Mouse (Mus musculus): ENCODE measurements around the gene Kpna2.
"Not testable (repeated sequence)": the region's sequence is repeated elsewhere in the genome, so short reads cannot be mapped to it uniquely, and the experiment has no call there.

Kpna2 gene

DNA sequence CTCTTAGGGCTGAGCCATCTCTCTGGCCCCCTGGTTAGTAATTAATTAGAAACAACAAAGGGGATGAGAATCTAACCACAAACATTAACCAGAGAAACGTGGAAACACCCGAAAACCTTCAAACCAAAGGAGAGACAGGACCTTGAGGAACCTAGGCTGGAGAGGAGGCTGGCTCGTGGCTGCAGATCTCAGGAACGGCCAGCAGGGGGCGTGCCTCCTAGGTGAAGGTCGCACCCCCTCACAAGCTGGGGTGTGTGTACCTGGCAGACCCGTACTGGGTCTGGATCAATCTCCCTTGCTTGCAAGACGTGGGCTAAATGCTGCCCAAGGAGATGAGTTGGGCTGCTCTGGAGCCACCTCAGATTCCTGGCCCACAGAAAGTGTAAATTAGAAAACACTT lies 19.3 kb upstream of the Kpna2 start:
- DNase-seq (ENCODE audit: low spot score in 2 of 2), result no peak

GRCm38 (mm10) chr11:107017339-107017886 lies 18.1 kb upstream of the Kpna2 start:
- no peak for DNase-seq (ENCODE audit: low spot score in 2 of 2)

DNA sequence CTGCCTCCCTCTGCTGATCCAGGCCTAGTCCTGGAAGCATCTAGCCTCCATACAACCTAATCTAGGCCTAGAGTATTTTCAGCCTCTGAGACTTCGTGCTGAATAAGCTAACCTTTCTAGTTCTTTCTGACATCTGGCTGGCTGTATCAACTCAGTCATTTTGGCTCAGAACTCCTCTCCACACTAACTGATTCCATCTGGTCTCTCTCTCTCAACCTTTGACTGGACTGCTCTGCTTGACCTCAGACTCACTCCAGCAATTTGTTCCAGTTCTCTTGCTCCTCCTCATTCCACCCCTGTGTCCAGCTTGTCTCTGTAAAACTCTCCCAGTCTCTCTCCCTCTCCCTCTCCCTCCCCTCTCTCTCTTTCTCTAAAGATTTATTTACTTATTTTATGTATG lies 17.6 kb upstream of the Kpna2 start:
- no peak for DNase-seq (ENCODE audit: low spot score in 2 of 2)

GRCm38 (mm10) chr11:107015535-107016187 lies 16.3 kb upstream of the Kpna2 start:
- not testable (repeated sequence) for DNase-seq (ENCODE audit: low spot score in 2 of 2)

DNA sequence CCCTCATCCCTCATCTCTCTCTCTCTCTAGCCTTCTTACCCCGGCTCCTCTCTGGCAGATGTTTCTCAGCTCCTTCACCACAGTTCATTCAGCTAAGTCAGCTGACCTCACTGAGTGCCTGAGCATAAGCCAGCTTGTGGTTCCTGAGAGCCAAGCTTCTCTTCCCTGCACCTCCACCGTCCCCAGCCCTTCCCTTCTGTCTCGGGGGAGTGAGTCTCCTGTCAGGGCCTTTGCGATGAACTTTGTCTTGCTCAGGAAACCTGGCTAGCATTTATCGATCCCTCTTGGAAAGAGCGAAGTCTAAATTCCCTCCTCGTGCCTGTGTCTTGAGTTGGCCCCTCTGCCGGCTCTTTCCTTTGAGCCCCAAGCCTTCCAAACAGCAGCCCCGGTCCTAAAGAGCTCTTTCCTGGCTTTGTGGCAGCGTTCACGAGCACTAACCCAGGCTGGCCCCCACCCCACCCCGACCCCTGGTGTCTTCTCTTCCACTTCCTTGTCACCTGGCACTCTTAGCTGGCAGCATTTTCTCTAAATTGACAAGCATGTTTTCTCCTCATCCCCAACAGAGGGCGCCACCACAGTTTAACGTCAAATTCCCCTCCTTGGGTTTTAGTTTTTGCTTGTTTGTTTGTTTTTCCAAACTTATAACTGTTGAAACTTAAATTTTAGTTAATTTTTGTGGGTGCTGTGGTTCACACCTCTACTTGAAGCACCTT lies 15.4 kb upstream of the Kpna2 start:
- no peak for DNase-seq (ENCODE audit: low spot score in 2 of 2)

GRCm38 (mm10) chr11:107014020-107014585 lies 14.8 kb upstream of the Kpna2 start:
- DNase-seq (ENCODE audit: low spot score in 2 of 2), result no peak

GRCm38 (mm10) chr11:107012324-107013017 lies 13.1 kb upstream of the Kpna2 start:
- DNase-seq (ENCODE audit: low spot score in 2 of 2), result peak; percentile 97 to 98

DNA sequence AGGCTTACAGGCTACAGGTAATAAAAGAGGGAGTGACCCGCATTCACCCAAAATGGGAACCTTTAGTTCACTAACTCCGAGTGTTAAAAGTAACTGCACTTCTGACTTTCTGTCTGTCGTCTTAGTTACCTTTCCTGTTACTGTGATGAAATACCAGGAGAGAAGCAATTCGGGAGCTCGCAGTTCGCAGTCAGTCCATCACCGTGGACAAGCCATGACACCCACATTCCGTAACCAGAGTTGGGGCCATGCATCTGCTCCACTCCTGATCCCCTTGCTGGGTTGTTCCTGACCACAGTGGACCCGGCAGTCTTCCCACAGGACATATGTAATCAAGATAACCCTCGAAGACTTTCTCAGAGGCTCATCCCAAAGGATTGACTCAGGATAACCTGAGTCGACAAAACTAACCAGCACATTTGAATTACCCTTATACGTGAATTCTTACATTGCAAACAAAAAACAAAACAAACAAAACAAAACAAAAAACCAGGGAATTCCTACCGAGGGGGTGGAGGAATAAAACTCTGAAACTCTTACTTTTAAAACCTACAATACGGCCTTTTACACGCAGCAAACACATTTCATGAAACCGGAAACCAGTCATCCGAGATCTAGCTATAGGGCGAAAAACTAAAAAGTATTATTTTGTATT lies 12.5 kb upstream of the Kpna2 start:
- DNase-seq (ENCODE audit: low spot score in 2 of 2), result no peak

DNA sequence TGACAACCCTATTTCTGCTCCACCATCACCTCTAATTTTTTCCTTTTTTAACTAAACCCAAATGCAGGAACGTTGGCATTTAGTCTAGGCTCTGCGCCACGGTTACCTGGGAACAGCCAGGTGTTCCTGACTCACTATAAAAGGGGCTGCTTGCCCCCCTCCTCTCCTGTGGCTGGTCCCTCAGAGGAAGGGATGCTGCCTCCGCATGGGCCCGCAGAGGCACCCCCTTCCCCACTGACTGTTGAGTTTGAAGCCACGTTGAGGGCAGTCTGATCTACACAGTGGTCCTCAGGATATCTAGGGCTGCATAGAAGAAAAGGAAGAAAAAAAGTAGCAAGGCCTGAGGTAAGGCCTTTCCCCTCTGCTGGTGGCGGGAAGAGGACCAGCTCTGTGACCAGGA lies 11.8 kb upstream of the Kpna2 start:
- no peak for DNase-seq (ENCODE audit: low spot score in 2 of 2)

- DNase-seq (ENCODE audit: low spot score in 2 of 2), result no peak
These were observed 11.1 kb upstream of the Kpna2 start for GRCm38 (mm10) chr11:107010447-107010846.

GRCm38 (mm10) chr11:107005538-107005937 lies 6.2 kb upstream of the Kpna2 start:
- DNase-seq (ENCODE audit: low spot score in 2 of 2), result no peak

DNA sequence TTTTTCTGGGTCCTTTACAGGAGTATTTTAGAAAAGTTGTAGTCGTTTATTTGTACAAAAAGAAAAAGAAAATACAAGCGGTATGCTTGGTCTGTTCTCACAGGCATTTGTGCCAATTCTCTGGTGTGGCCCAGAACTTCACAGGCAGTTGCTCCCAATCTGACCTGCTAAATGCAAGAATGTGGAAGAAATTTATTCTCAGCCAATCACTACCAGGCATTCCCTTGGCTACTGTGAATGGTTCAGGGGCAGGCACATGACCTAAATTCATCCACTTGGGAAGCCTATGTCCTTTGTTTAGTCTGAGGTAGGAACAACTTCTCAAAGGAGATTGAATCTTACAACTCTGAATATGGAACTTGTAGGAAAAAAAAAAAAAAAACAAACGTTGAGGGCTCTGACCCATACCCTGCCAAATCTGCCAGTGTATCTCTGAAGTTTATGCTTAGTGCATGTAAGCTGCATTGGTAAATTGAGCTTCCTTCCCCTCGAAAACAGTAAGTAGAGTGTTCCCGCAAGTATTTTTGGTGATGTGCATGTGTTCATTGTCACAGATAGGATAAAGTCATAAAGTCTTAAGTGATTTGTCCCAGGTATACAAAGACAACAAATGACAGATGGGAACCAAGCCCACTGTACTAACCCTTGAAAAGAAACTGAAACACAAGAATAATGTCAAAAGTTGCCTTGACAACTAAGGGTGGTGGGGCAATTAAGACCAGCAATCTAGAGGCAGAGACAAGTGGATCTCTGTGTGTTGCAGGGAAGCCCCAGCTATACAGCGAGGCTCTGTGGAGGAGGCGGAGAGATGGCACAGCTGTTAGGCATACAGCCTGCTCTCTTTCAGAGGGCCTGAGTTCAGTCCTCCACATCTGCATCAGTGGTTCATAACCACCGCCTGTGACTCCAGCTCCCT lies 2.7 kb upstream of the Kpna2 start:
- no peak for DNase-seq (ENCODE audit: low spot score in 2 of 2)

GRCm38 (mm10) chr11:106999949-107000513 lies 690 bp upstream of the Kpna2 start:
- no peak for DNase-seq (ENCODE audit: low spot score in 2 of 2)

DNA sequence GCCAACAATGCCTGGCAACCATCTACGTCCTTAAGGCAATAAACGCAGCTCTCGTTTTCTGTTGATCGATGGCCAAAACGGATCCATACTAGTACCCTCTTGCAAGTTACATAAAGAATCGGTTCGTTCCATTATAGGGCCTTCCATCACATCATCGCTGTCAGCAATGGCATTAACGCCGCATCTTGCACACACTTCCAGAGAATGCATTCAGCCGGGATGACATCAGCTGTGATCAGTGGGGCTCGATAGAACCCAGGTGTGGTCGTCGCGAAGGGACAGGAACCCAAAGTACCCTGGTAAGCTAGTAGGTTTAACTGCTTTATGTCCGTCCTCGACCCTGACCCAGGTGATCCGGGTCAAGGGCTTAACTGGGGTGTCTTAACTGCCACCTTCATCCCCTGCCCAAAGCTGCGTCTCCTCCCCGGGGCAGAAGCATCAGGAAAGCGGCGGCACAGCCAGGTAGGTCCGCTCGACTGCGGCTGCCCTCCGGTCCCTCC lies 640 bp downstream of the Kpna2 start:
- DNase-seq (ENCODE audit: low spot score in 2 of 2), result no peak

DNA sequence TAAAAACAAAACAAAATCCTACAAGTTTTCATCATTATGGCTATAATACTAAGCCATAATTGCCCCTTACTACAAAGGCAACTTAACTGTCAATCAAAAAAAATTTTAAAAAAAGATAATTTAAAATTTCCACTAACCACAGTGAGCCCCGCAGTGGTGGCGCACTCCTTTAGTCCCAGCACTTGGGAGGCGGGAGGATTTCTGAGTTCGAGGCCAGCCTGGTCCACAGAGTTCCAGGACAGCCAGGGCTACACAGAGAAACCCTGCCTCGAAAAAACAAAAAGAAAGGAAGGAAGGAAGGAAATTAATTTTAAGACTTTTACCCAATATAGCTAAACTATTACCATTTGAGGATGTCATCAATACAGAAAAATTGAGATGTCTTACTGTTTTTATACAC lies 1.4 kb downstream of the Kpna2 start:
- DNase-seq (ENCODE audit: low spot score in 2 of 2), result no peak

- DNase-seq (ENCODE audit: low spot score in 2 of 2), result not testable (repeated sequence)
These were observed 2.8 kb downstream of the Kpna2 start for GRCm38 (mm10) chr11:106996492-106996891.

DNA sequence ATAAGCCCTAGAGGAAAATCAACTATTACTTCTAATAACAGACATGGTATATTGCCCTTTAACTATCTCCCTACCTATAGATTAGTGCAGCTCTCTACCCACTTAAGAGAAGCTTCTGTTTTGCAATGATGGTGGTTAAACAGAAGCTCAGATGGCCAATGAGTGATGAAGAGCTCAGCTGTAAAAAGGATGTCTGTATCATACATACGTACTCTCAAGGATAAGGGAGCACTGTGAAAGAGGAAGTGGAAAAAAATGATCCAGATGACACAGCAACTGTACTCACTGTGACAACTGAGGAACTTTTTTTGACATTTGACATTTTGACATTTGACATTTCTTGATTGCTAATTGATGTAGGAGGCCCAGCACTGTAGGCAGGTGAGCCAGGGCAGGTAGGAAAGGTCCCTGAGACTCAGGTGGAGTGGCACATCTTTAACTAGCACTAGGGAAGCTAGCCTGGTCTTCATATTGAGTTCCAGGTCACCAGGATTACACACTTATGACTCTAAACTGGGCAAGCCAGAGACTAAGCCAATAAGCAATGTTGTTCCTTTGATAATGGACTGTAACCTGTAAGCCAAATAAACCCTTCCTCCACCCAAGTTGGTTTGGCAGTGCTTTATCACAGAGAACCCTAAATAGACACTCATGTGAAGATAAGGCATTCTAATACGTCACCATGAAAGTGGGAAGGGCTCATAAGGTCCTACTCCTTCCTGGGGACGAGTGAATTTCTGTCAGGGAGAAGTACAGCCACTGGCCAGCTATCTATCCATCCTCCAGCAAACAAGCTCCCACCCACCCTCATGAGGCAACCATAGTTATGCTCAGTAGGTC lies 4.9 kb downstream of the Kpna2 start:
- DNase-seq (ENCODE audit: low spot score in 2 of 2), result no peak

DNA sequence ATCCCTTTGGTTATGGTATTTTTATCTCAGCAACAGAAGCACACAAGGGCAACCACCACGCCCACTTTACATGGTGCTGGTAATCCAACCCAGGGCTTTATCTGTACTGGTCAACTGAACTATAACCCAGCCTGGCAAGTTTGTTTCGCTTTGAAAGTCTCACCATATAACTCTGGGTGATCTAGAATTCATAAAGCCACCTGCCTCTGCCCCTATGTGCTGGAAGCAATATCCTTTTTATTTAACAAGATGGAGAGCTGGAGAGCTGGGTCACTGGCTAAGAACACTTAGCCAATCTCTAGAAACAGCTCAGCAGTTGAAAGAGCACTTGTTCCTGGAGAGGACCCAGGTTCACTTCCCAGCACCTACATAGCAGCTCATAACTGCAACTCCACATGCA lies 12.0 kb downstream of the Kpna2 start:
- DNase-seq (ENCODE audit: low spot score in 2 of 2), result no peak

DNA sequence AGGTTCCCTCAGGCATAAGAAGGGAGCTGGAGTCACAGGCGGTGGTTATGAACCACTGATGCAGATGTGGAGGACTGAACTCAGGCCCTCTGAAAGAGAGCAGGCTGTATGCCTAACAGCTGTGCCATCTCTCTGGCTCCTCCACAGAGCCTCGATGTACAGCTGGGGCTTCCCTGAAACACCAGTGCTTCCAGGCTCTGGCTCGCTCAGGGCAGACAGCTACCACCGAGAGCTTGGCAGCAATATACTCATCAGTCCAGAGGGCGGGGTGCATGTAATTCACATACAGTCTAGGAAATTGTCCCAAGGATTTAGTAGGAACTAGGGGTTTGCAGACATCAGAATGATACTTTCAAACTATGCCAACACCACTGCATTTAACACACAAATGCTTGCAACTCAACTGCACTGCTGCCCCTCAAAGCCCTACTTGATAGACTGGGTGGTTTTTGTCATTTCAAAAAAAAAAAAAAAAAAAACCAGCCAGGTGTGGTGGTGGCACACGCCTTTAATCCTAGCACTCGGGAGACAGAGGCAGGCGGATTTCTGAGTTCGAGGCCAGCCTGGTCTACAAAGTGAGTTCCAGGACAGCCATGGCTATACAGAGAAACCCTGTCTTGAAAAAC lies 13.2 kb downstream of the Kpna2 start:
- DNase-seq (ENCODE audit: low spot score in 2 of 2), result not testable (repeated sequence)

Data from urinary bladder, postnatal 4 days (tissue).